In the genomic region with DNA sequence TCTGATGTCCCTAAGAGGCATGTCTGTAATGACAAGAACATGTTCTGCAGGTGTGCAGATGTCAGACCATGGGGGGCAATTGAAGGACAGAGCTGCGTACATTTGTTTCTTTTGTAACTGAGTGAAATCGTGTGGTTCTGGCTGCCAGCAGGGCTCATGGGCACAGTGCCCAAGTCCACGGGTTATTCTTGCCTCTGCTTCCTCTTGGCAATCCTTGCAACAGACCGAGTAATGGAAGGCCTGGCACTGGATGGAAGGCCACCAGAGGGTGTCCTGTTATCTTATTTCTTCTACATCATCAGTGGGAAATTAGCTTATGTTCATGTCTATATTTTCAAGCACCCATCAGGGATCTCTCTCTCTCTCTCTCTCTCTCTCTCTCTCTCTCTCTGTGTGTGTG, we compare ENCODE assay signal across 8 mouse cellular contexts. TPM values are rescaled to one million over a fixed set of nuclear protein-coding genes. Genes with fewer than 3 reads are reported as not detected.
DNase-seq lines count a peak whose midpoint lies in the region; ATAC-seq and TF ChIP-seq lines count a peak whose summit lies in the region.
"Had no signal": no experiment of that assay in that cellular context is flagged by ENCODE, and none has a peak within 500 bp of the region (broad histone marks: within the 10 kb centered on the region; RNA-seq: fewer than 3 reads in every experiment).

No protein-coding gene starts in this region.

- TF ChIP-seq CTCF in heart, postnatal 0 days (IDR thresholded peaks at IDR 0.05; ENCODE audit: low read depth), result peak; percentile 33; the same call in 1 of the 2 replicates

- ATAC-seq in heart, postnatal 0 days (ENCODE audit: insufficient read depth, low read depth), result peak; percentile 70; the same call in 1 of the 2 replicates

- no peak overlapping the region for H3K9ac ChIP-seq in heart, postnatal 0 days (replicated peaks; ENCODE audit: low read depth, low read length)
- H3K9ac ChIP-seq: limb, embryonic 15.5 days had no signal

- H3K4me3 ChIP-seq in heart, postnatal 0 days (ENCODE audit: low read depth, low read length), result no peak overlapping the region
- H3K4me3 ChIP-seq: limb, embryonic 15.5 days had no signal

- no peak overlapping the region for H3K4me2 ChIP-seq in heart, postnatal 0 days (ENCODE audit: low read depth, low read length)
- H3K4me2 ChIP-seq: limb, embryonic 15.5 days had no signal

- no peak for TF ChIP-seq EP300 in heart, postnatal 0 days (IDR thresholded peaks at IDR 0.05; ENCODE audit: low read depth)

- WGBS in heart, postnatal 0 days, result 10% methylated on average over 4 of the region's 4 CpGs

- no peaks in the 10 kb centered on the region for H3K27me3 ChIP-seq in heart, postnatal 0 days (ENCODE audit: control insufficient read depth, insufficient read depth, low read length)
- H3K27me3 ChIP-seq: limb, embryonic 15.5 days had no signal

- no peaks in the 10 kb centered on the region for H3K9me3 ChIP-seq in heart, postnatal 0 days (replicated peaks; ENCODE audit: control insufficient read depth, low read length)
- H3K9me3 ChIP-seq: limb, embryonic 15.5 days had no signal

- 0 out of 2 replicates have a peak overlapping the region, but pooled peaks have one; percentile 18 for H3K27ac ChIP-seq in heart, postnatal 0 days (ENCODE audit: low read depth)
- H3K27ac ChIP-seq: limb, embryonic 15.5 days had no signal

- H3K4me1 ChIP-seq in heart, postnatal 0 days (ENCODE audit: control insufficient read depth, insufficient read depth), result peaks cover 11% of the 10 kb centered on the region

- DNase-seq in 3134 (ENCODE audit: extremely low read depth, insufficient read length, low spot score) (peak; percentile 20), 3T3-L1 (ENCODE audit: low read depth, low spot score) (peak; percentile 62)
- peak; percentile 90 for DNase-seq in cerebellum, adult 9-10 months
- peak; percentile 58 for DNase-seq in heart, postnatal 0 days (ENCODE audit: low spot score)
- peak; percentile 40 to 73 for DNase-seq in left cerebral cortex, adult 8-10 months (ENCODE audit: low spot score in 2 of 2)
- DNase-seq in right cerebral cortex, adult 18-20 months, result peak; percentile 73
- DNase-seq in embryo, embryonic 11 days, result no peak

- H3K36me3 ChIP-seq in heart, postnatal 0 days (replicated peaks; ENCODE audit: control insufficient read depth, insufficient read depth, low read length), result peaks cover 7% of the 10 kb centered on the region; the same call in 1 of the 2 replicates

RNA-seq across cellular contexts. Expression of a gene that starts 19.0 kb away (rescaled TPM):
- total RNA-seq in heart, postnatal 0 days (2014; rRNA removed; ENCODE audit: low replicate concordance), result 1.8 and 4.2 TPM in 2 replicates
- polyA plus RNA-seq in heart, postnatal 0 days (2015; fragmentation: Nextera tagmentation; extraction: Ambion mirVana), result 6.6 and 7.6 TPM in 2 replicates
- 10 to 100 TPM; 36.1 to 43.5 (median 36.7) TPM for total RNA-seq in left cerebral cortex, adult 8-10 months (2022)

RNA-seq across cellular contexts. Expression of a gene that starts 41.4 kb away (rescaled TPM):
- total RNA-seq in heart, postnatal 0 days (2014; rRNA removed; ENCODE audit: low replicate concordance), result 13.3 and 17.6 TPM in 2 replicates
- polyA plus RNA-seq in heart, postnatal 0 days (2015; fragmentation: Nextera tagmentation; extraction: Ambion mirVana), result 10.4 and 11.0 TPM in 2 replicates
- 10 to 100 TPM; 11.9 to 13.7 (median 13.2) TPM for total RNA-seq in left cerebral cortex, adult 8-10 months (2022)
